Mouse (Mus musculus): ENCODE measurements around the gene Txndc9.

- TF ChIP-seq BHLHE40 (IDR thresholded peaks at IDR 0.05; ENCODE audit: borderline replicate concordance, low read depth, low read length) (no peak), POLR2AphosphoS2 (IDR thresholded peaks at IDR 0.05; ENCODE audit: low read length) (no peak), NRF1 (IDR thresholded peaks at IDR 0.05; ENCODE audit: insufficient read depth, low read depth, low read length, poor library complexity, severe bottlenecking) (no peak), MYB (IDR thresholded peaks at IDR 0.05; ENCODE audit: low read depth, low read length) (no peak), CTCF (IDR thresholded peaks at IDR 0.05 in 2 of 3, conservative IDR thresholded peaks at IDR 0.05 in 1 of 3; ENCODE audit: control insufficient read depth in 1 of 3, insufficient read depth in 1 of 3, low read depth in 2 of 3, low read length in 3 of 3, poor library complexity in 1 of 3, severe bottlenecking in 1 of 3) (peak in 1 of 3 experiments; percentile 8; a peak in 1 of 6 replicates), POLR2A (IDR thresholded peaks at IDR 0.05; ENCODE audit: control insufficient read depth in 1 of 2, insufficient read depth in 1 of 2, low read depth in 1 of 2, low read length in 2 of 2, poor library complexity in 1 of 2) (no peak), HCFC1 (IDR thresholded peaks at IDR 0.05; ENCODE audit: low read depth, low read length) (no peak; the same call in 1 of the 2 replicates), TAL1 (IDR thresholded peaks at IDR 0.05; ENCODE audit: low read length) (peak; percentile 54)
These were observed 4.3 kb upstream of the Txndc9 start for GRCm38 (mm10) chr1:38001956-38002355.

Data from MEL (cell line).